Mouse (Mus musculus): ENCODE data around the gene Hsd3b5.

- TF ChIP-seq CTCF (IDR thresholded peaks at IDR 0.05; ENCODE audit: insufficient read depth, low read length) (no peak), POLR2A (IDR thresholded peaks at IDR 0.05; ENCODE audit: borderline replicate concordance, extremely low read depth, low read depth, low read length) (no peak)
Observed at GRCm38 (mm10) chr3:98588707-98589106, 41.3 kb downstream of the Hsd3b5 start, which contains the start of gene Gm10681.

All from lung, adult 2 months (tissue).